Mouse (Mus musculus): ENCODE measurements around the gene Dyrk3.

Gene Dyrk3

DNA sequence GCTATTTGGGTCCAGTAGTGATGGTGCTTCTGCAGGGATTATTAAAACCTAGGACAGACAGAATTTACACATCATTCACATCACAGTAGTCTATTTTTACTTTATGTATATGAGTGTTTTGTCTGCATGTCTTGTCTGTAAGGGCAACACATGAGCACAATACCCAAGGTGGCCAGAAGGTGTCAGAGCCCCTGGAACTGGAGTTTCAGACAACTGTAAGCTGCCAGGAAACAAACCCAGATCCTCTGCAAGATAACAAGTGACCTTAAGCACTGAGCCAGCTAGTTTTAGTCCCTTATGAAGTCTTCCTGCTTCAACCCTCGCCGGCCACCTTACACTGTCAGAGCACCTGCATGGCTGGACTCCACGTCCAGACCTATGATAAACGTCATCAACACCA, 58.4 kb downstream of the Dyrk3 start:
- DNase-seq, result no peak

DNA sequence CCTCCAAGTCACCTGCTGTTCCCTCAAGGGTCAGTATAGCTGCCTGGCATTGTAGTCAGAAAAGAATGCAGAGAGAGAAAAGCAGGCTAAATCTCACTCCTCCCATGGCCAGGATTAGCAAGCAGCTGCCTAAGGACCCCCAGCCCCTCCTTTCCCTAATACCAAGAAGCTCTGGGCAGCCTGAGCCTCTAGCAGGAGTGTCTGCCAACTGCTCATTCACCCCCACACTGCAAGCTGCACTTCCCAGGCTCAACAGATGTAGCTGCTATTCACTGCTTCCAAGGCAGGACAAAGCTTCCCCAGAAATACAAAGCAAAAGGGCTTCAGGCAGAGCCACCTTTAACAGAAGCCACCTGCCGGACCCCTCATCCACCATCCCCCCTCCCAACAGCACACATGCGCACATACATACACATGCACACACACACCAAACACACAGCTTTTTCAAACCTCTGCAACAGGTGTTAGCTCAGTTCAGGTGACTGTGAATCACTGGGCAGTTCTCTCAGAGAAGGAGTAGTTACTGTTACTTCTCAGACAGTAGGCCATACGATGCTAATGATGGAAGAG, 59.3 kb downstream of the Dyrk3 start:
- DNase-seq, result no peak
